Mouse (Mus musculus): ENCODE results near the gene Tmem269. TPM values are rescaled to one million over a fixed set of nuclear protein-coding genes. Genes with fewer than 3 reads are reported as not detected.

Gene Tmem269
- polyA plus RNA-seq, 1 experiment from 2014 or later: 0.10 TPM

DNA sequence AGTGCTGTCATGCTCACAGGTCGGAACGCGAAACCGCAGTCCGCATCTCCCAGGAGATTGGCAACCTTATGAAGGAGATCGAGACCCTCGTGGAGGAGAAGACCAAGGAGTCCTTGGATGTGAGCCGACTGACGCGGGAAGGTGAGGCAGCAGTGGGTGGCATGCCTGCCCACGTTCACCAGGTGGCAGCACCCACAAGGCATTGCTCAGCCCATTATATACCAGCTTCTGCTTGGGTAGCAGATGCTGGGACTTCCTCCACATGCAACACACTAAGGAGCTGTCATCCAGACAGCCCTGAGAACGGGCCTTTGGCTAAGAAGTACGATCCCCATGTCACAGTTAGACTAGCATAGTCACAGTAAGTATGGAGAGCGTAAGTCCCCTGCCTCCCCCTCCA lies 23.6 kb upstream of the Tmem269 start:
- peaks cover 33% of the 10 kb centered on the region for H3K36me3 ChIP-seq (ENCODE audit: control insufficient read depth, insufficient read depth)
- H3K9ac ChIP-seq (ENCODE audit: low read depth, low read length): no peak overlapping the region
- no peaks in the 10 kb centered on the region for H3K4me1 ChIP-seq (replicated peaks; ENCODE audit: control insufficient read depth, insufficient read depth, low read length)
- H3K4me3 ChIP-seq (ENCODE audit: low read depth, low read length): no peak overlapping the region
- TF ChIP-seq CTCF (IDR thresholded peaks at IDR 0.05; ENCODE audit: low read depth): peak; percentile 72
- 92% methylated on average over 14 of the region's 14 CpGs for WGBS
- no peak for ATAC-seq
- no peak overlapping the region for H3K4me2 ChIP-seq (replicated peaks; ENCODE audit: low read depth)
- no peaks in the 10 kb centered on the region for H3K27me3 ChIP-seq (replicated peaks; ENCODE audit: control insufficient read depth, insufficient read depth, low read length)
- no peaks in the 10 kb centered on the region for H3K9me3 ChIP-seq (ENCODE audit: control insufficient read depth)
- no peak overlapping the region for H3K27ac ChIP-seq (ENCODE audit: low read depth, low read length)

DNA sequence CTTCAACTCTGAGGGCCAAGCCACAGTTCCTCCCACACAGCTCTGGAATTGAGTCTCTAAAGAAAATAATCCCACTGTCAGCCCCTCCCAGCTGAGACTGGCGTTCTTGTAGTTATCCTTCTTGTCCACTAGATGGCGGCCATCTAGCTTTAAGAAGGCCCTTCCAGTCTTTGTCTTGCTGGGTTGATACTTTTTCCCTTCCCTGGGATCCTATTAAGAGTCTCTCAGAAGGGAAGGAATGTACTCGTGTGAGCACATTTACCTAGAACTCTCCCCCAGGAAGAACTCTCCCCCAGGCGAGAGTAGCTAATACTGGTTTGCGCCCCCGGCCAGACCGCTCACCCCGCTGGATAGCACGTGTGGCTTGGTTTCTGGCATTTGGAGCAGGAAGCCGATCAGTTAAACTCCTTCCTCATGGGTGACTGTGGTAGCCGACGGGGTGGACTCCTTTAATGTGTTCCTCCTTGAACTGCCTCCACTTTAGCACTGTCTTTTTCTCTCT lies 21.2 kb upstream of the Tmem269 start:
- 41% methylated on average over 12 of the region's 12 CpGs for WGBS
- Histone ChIP-seq H3K36me3 (ENCODE audit: control insufficient read depth, insufficient read depth) (peaks cover 29% of the 10 kb centered on the region), H3K27me3 (replicated peaks; ENCODE audit: control insufficient read depth, insufficient read depth, low read length) (no peaks in the 10 kb centered on the region), H3K9ac (ENCODE audit: low read depth, low read length) (no peak overlapping the region), H3K4me3 (ENCODE audit: low read depth, low read length) (no peak overlapping the region), H3K4me1 (replicated peaks; ENCODE audit: control insufficient read depth, insufficient read depth, low read length) (no peaks in the 10 kb centered on the region), H3K4me2 (replicated peaks; ENCODE audit: low read depth) (peak overlapping the region; percentile 39; the same call in 1 of the 2 replicates), H3K9me3 (ENCODE audit: control insufficient read depth) (no peaks in the 10 kb centered on the region), H3K27ac (ENCODE audit: low read depth, low read length) (no peak overlapping the region)
- peak; percentile 89 for TF ChIP-seq CTCF (IDR thresholded peaks at IDR 0.05; ENCODE audit: low read depth)
- peak; percentile 36; the same call in 1 of the 2 replicates for ATAC-seq

GRCm38 (mm10) chr4:119238661-119239060 lies 20.6 kb upstream of the Tmem269 start:
- Histone ChIP-seq H3K4me2 (replicated peaks; ENCODE audit: low read depth) (no peak overlapping the region), H3K27me3 (replicated peaks; ENCODE audit: control insufficient read depth, insufficient read depth, low read length) (no peaks in the 10 kb centered on the region), H3K4me3 (ENCODE audit: low read depth, low read length) (no peak overlapping the region), H3K4me1 (replicated peaks; ENCODE audit: control insufficient read depth, insufficient read depth, low read length) (no peaks in the 10 kb centered on the region), H3K9ac (ENCODE audit: low read depth, low read length) (no peak overlapping the region), H3K9me3 (ENCODE audit: control insufficient read depth) (no peaks in the 10 kb centered on the region), H3K27ac (ENCODE audit: low read depth, low read length) (no peak overlapping the region), H3K36me3 (ENCODE audit: control insufficient read depth, insufficient read depth) (peaks cover 25% of the 10 kb centered on the region)
- WGBS: 77% methylated on average over 3 of the region's 3 CpGs
- no peak for TF ChIP-seq CTCF (IDR thresholded peaks at IDR 0.05; ENCODE audit: low read depth)
- no peak for ATAC-seq

- Histone ChIP-seq H3K9me3 (ENCODE audit: control insufficient read depth) (no peaks in the 10 kb centered on the region), H3K4me1 (replicated peaks; ENCODE audit: control insufficient read depth, insufficient read depth, low read length) (no peaks in the 10 kb centered on the region), H3K4me2 (replicated peaks; ENCODE audit: low read depth) (peak overlapping the region; percentile 95), H3K36me3 (ENCODE audit: control insufficient read depth, insufficient read depth) (peaks cover 9% of the 10 kb centered on the region; the same call in 1 of the 2 replicates), H3K9ac (ENCODE audit: low read depth, low read length) (no peak overlapping the region), H3K4me3 (ENCODE audit: low read depth, low read length) (peak overlapping the region; percentile 62; the same call in 1 of the 2 replicates), H3K27ac (ENCODE audit: low read depth, low read length) (no peak overlapping the region), H3K27me3 (replicated peaks; ENCODE audit: control insufficient read depth, insufficient read depth, low read length) (no peaks in the 10 kb centered on the region)
- 71% methylated on average over 3 of the region's 3 CpGs for WGBS
- TF ChIP-seq CTCF (IDR thresholded peaks at IDR 0.05; ENCODE audit: low read depth): no peak
- no peak for ATAC-seq
These were observed 16.3 kb upstream of the Tmem269 start for GRCm38 (mm10) chr4:119234348-119234747.

DNA sequence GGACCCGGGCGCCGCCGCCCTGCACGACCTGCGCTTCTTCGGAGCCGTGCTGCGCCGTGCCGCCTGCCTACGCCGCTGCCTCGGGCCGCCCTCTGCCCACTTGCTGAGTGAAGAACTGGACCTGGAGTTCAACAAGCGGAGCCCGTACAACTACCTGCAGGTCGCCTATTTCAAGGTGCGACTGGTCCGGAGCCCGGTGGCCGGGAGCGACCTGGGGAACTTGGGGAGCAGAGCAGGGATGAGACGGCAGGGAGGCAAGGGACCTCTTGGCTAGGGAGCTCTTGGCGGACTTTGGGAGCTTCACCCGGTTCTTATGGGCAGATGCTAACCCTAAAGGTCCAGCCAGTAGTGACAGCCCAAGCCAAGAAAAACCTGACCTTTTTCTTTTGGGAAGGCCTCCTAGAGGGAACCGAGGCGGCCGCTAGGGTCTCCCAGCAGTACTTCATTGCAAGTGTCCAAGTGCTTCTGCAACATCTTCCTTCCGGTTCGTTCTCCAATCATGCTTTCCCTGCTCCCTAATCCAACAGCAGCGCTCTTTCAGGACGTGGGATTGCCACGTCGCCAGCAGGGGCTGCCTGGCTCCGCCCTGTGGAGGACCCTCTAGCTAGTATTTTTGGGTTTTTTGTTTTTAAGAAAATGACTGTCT lies 15.4 kb upstream of the Tmem269 start:
- H3K27ac ChIP-seq (ENCODE audit: low read depth, low read length): peak overlapping the region; percentile 24; the same call in 1 of the 2 replicates
- peak overlapping the region; percentile 95 for H3K4me2 ChIP-seq (replicated peaks; ENCODE audit: low read depth)
- peak; percentile 39 for ATAC-seq
- peaks cover 11% of the 10 kb centered on the region; the same call in 1 of the 2 replicates for H3K36me3 ChIP-seq (ENCODE audit: control insufficient read depth, insufficient read depth)
- TF ChIP-seq CTCF (IDR thresholded peaks at IDR 0.05; ENCODE audit: low read depth): peak; percentile 42; the same call in 1 of the 2 replicates
- H3K4me3 ChIP-seq (ENCODE audit: low read depth, low read length): peak overlapping the region; percentile 62
- no peaks in the 10 kb centered on the region for H3K9me3 ChIP-seq (ENCODE audit: control insufficient read depth)
- under 1% methylated on average over 36 of the region's 36 CpGs for WGBS
- no peaks in the 10 kb centered on the region for H3K4me1 ChIP-seq (replicated peaks; ENCODE audit: control insufficient read depth, insufficient read depth, low read length)
- peak overlapping the region; percentile 53 for H3K9ac ChIP-seq (ENCODE audit: low read depth, low read length)
- H3K27me3 ChIP-seq (replicated peaks; ENCODE audit: control insufficient read depth, insufficient read depth, low read length): no peaks in the 10 kb centered on the region

DNA sequence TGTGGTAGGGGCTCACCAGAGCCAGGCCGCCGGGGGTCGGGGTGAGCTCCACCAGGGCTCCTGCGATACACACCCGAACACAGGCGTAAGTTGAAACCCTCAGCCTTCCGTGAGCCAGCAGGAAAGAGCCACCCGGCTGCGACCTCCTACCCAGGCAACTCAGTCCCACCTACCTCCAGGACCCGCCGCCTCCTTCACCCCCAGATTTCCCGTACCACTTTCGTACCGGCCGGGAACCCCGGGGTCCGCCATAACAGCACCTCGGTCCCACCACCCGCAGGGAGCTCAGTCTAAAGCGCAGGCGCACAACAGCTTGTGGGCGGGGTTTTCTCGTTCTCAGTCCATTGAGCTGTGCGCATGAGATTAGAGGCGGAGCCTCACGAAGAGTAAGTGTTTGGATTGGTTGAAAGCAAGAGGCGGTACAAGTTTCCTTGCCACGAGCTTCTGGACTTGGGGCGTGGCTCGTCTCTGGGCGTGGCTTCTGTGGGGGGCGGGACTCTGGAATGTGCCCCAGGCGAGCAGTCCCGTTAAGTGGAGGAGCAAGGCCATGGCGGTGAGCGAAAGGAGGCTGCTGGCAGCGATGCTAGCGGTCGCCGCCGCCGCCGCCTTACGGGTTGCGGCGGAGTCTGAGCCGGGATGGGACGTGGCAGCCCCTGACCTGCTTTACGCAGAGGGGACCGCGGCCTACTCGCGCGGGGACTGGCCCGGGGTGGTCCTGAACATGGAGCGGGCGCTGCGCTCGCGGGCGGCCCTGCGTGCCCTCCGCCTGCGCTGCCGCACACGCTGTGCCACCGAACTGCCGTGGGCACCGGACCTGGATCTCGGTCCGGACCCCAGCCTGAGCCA lies 14.6 kb upstream of the Tmem269 start, which contains the start of the genes AU022252 and P3h1:
Gene AU022252, minus strand, starts transcription at position 303 of the 846 bp plus-strand sequence.
Gene P3h1, plus strand, starts transcription at position 506 of the 846 bp plus-strand sequence.
- H3K36me3 ChIP-seq (ENCODE audit: control insufficient read depth, insufficient read depth): peaks cover 19% of the 10 kb centered on the region; the same call in 1 of the 2 replicates
- TF ChIP-seq CTCF (IDR thresholded peaks at IDR 0.05; ENCODE audit: low read depth): no peak
- H3K9me3 ChIP-seq (ENCODE audit: control insufficient read depth): no peaks in the 10 kb centered on the region
- H3K4me2 ChIP-seq (replicated peaks; ENCODE audit: low read depth): peak within 1 kb of the TSS; percentile 95
- no peaks in the 10 kb centered on the region for H3K27me3 ChIP-seq (replicated peaks; ENCODE audit: control insufficient read depth, insufficient read depth, low read length)
- peak within 1 kb of the TSS; percentile 60 for H3K9ac ChIP-seq (ENCODE audit: low read depth, low read length)
- H3K27ac ChIP-seq (ENCODE audit: low read depth, low read length): peak within 1 kb of the TSS; percentile 24; the same call in 1 of the 2 replicates
- peak within 1 kb of the TSS; percentile 62 for H3K4me3 ChIP-seq (ENCODE audit: low read depth, low read length)
- peak; percentile 97 for ATAC-seq
- no peaks in the 10 kb centered on the region for H3K4me1 ChIP-seq (replicated peaks; ENCODE audit: control insufficient read depth, insufficient read depth, low read length)
- WGBS: under 1% methylated on average over 71 of the region's 71 CpGs

Measured in intestine, postnatal 0 days (tissue).